Mouse (Mus musculus): ENCODE data around the gene Olfr20. TPM values are rescaled to one million over a fixed set of nuclear protein-coding genes. Genes with fewer than 3 reads are reported as not detected.
"Not testable (repeated sequence)": the region's sequence is repeated elsewhere in the genome, so short reads cannot be mapped to it uniquely, and the experiment has no call there.

Gene Olfr20
- not detected for total RNA-seq (2021)
- long read RNA-seq, experiment 1, result 0 reads
- long read RNA-seq, experiment 2, result 0 reads

- DNase-seq (ENCODE audit: low spot score in 2 of 2), result no peak
Measured at GRCm38 (mm10) chr11:73350483-73350882, at the start of gene Olfr20. TSS of gene Olfr20 (plus strand) at chr11:73350783.

GRCm38 (mm10) chr11:73303123-73303522 is 47.5 kb upstream of the Olfr20 start:
- no peak for DNase-seq (ENCODE audit: low spot score in 2 of 2)

- no peak for DNase-seq (ENCODE audit: low spot score in 2 of 2)
Measured at GRCm38 (mm10) chr11:73315961-73316360, 34.6 kb upstream of the Olfr20 start.

GRCm38 (mm10) chr11:73318581-73318980 is 32.0 kb upstream of the Olfr20 start:
- not testable (repeated sequence) for DNase-seq (ENCODE audit: low spot score in 2 of 2)

GRCm38 (mm10) chr11:73321064-73321463 is 29.5 kb upstream of the Olfr20 start:
- not testable (repeated sequence) for DNase-seq (ENCODE audit: low spot score in 2 of 2)

GRCm38 (mm10) chr11:73323906-73324830 is 26.4 kb upstream of the Olfr20 start:
- DNase-seq (ENCODE audit: low spot score in 2 of 2), result no peak

GRCm38 (mm10) chr11:73326485-73326886 is 24.1 kb upstream of the Olfr20 start:
- DNase-seq (ENCODE audit: low spot score in 2 of 2), result peak in 1 of 2 experiments; percentile 19

GRCm38 (mm10) chr11:73327361-73327760 is 23.2 kb upstream of the Olfr20 start:
- no peak for DNase-seq (ENCODE audit: low spot score in 2 of 2)

- no peak for DNase-seq (ENCODE audit: low spot score in 2 of 2)
Measured at GRCm38 (mm10) chr11:73329442-73329841, 21.1 kb upstream of the Olfr20 start, which contains the start of the genes Aspa, Gm49340 and Spata22. TSS of gene Aspa (minus strand) at chr11:73329596. TSS of gene Gm49340 (plus strand) at chr11:73329741. TSS of gene Spata22 (plus strand) at chr11:73329741.

- no peak for DNase-seq (ENCODE audit: low spot score in 2 of 2)
Measured at GRCm38 (mm10) chr11:73333357-73333756, 17.2 kb upstream of the Olfr20 start.

GRCm38 (mm10) chr11:73336919-73337318 is 13.7 kb upstream of the Olfr20 start:
- DNase-seq (ENCODE audit: low spot score in 2 of 2), result no peak

- no peak for DNase-seq (ENCODE audit: low spot score in 2 of 2)
Measured at GRCm38 (mm10) chr11:73370946-73371345, 20.4 kb downstream of the Olfr20 start, which contains the start of gene Olfr376. TSS of gene Olfr376 (plus strand) at chr11:73371246.

GRCm38 (mm10) chr11:73395374-73395773 is 44.8 kb downstream of the Olfr20 start:
- no peak for DNase-seq (ENCODE audit: low spot score in 2 of 2)

- DNase-seq (ENCODE audit: low spot score in 2 of 2), result no peak
Measured at GRCm38 (mm10) chr11:73399514-73399913, 48.9 kb downstream of the Olfr20 start, which contains the start of gene Olfr1. TSS of gene Olfr1 (minus strand) at chr11:73399614.

Other genes starting within 250 kb of the Olfr20 start
- gene Haspin, start 212.5 kb upstream of the Olfr20 start, total RNA-seq (2021), result under 1 TPM; 0.13 to 0.46 TPM
- gene P2rx5, start 190.4 kb upstream of the Olfr20 start, total RNA-seq (2021), result 10 to 100 TPM in 1 of 2 experiments, 1 to 10 TPM in 1; 4.6 to 19.3 TPM
- 10 to 100 TPM; 77.7 to 94.3 TPM for gene Emc6, start 173.7 kb upstream of the Olfr20 start, total RNA-seq (2021)
- 10 to 100 TPM; 70.0 to 91.8 TPM for gene Tax1bp3, start 173.7 kb upstream of the Olfr20 start, total RNA-seq (2021)
- gene Ctns, start 151.7 kb upstream of the Olfr20 start, total RNA-seq (2021), result 10 to 100 TPM; 16.5 to 18.8 TPM
- gene Shpk, start 151.3 kb upstream of the Olfr20 start, total RNA-seq (2021), result 10 to 100 TPM in 1 of 2 experiments, 1 to 10 TPM in 1; 7.1 to 11.7 TPM
- gene Trpv1, start 116.5 kb upstream of the Olfr20 start, total RNA-seq (2021), result under 1 TPM; 0.27 to 0.80 TPM
- under 1 TPM; 0.10 to 0.16 TPM for gene Trpv3, start 83.4 kb upstream of the Olfr20 start, total RNA-seq (2021)
- gene Aspa, start 21.2 kb upstream of the Olfr20 start, total RNA-seq (2021), result 10 to 100 TPM in 1 of 2 experiments, 1 to 10 TPM in 1; 9.9 to 26.6 TPM
- not detected for gene Gm49340, start 21.0 kb upstream of the Olfr20 start, total RNA-seq (2021)
- gene Spata22, start 21.0 kb upstream of the Olfr20 start, total RNA-seq (2021), result 1 to 10 TPM in 1 of 2 experiments, under 1 TPM in 1; 0.96 to 1.0 TPM
- gene Olfr376, start 20.5 kb downstream of the Olfr20 start, total RNA-seq (2021), result not detected
- not detected for gene Olfr1, start 48.8 kb downstream of the Olfr20 start, total RNA-seq (2021)
- not detected for gene Olfr378, start 77.7 kb downstream of the Olfr20 start, total RNA-seq (2021)
- gene Olfr380, start 106.7 kb downstream of the Olfr20 start, total RNA-seq (2021), result not detected
- not detected for gene Olfr381, start 140.8 kb downstream of the Olfr20 start, total RNA-seq (2021)
- gene Olfr382, start 166.4 kb downstream of the Olfr20 start, total RNA-seq (2021), result not detected
- gene Olfr385, start 242.2 kb downstream of the Olfr20 start, total RNA-seq (2021), result not detected
- gene Olfr384, start 247.8 kb downstream of the Olfr20 start, total RNA-seq (2021), result not detected